10 mouse cellular contexts compared by ENCODE assay signal in the genomic region with DNA sequence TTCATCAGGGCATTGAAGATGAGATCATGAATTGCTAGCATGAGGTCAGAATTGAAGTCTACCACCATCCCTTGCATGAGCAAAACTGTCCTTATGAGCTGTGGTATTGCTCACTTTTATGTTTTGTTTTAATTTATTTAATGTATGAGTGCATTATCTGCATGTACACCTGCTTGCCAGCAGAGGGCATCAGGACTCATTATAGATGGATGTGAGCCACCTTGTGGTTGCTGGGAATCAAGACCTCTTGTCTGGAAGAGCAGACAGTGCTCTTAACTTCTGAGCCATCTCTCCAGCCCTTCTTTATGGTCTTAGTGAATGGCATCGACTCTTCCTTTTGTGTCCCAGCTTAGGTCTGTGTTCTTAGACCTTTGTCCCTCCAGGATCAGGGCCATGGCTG. TPM values are rescaled to one million over a fixed set of nuclear protein-coding genes. Genes with fewer than 3 reads are reported as not detected.
DNase-seq lines count a peak whose midpoint lies in the region; TF ChIP-seq lines count a peak whose summit lies in the region.
"Had no signal": no experiment of that assay in that cellular context is flagged by ENCODE, and none has a peak within 500 bp of the region (broad histone marks: within the 10 kb centered on the region; RNA-seq: fewer than 3 reads in every experiment).

No protein-coding gene starts in this region.

- peaks cover 25% of the 10 kb centered on the region for H3K36me3 ChIP-seq in spleen, adult 2 months (ENCODE audit: control insufficient read depth, insufficient read depth, low read length)
- peaks cover 49% of the 10 kb centered on the region for H3K36me3 ChIP-seq in small intestine, adult 2 months (ENCODE audit: control insufficient read depth, insufficient read depth, low read length)
- H3K36me3 ChIP-seq: heart, embryonic 13.5 days had no signal

- no peak overlapping the region for H3K27ac ChIP-seq in gastrocnemius, adult 2 months
- H3K27ac ChIP-seq in spleen, adult 2 months (ENCODE audit: insufficient read depth, low read length), result no peak overlapping the region
- no peak overlapping the region for H3K27ac ChIP-seq in bone marrow, adult 2 months (ENCODE audit: control insufficient read depth, insufficient read depth, low read depth, low read length, poor library complexity)
- H3K27ac ChIP-seq in small intestine, adult 2 months (ENCODE audit: insufficient read depth, low read depth, low read length), result no peak overlapping the region
- H3K27ac ChIP-seq: heart, embryonic 13.5 days had no signal

- no peak overlapping the region for H3K4me3 ChIP-seq in gastrocnemius, adult 2 months
- H3K4me3 ChIP-seq in spleen, adult 2 months (ENCODE audit: extremely low read depth, insufficient read depth, insufficient read length), result no peak overlapping the region
- H3K4me3 ChIP-seq in bone marrow, adult 2 months (replicated peaks; ENCODE audit: control insufficient read depth, low read depth, low read length), result no peak overlapping the region
- H3K4me3 ChIP-seq in small intestine, adult 2 months (ENCODE audit: low read depth, low read length), result no peak overlapping the region
- H3K4me3 ChIP-seq: erythroblast, embryonic 14.5 days; heart, embryonic 13.5 days had no signal

- no peaks in the 10 kb centered on the region for H3K27me3 ChIP-seq in spleen, adult 2 months (ENCODE audit: control insufficient read depth, insufficient read depth, low read length)
- no peaks in the 10 kb centered on the region for H3K27me3 ChIP-seq in small intestine, adult 2 months (ENCODE audit: control insufficient read depth, insufficient read depth, low read length)

- H3K4me1 ChIP-seq in spleen, adult 2 months (ENCODE audit: control insufficient read depth, insufficient read depth, insufficient read length), result peaks cover 11% of the 10 kb centered on the region; the same call in 1 of the 2 replicates
- H3K4me1 ChIP-seq in bone marrow, adult 2 months (ENCODE audit: control insufficient read depth, insufficient read depth, low read length), result peaks cover 7% of the 10 kb centered on the region
- 0 out of 2 replicates have a peak, but pooled peaks cover 3% of the 10 kb centered on the region for H3K4me1 ChIP-seq in small intestine, adult 2 months (ENCODE audit: control insufficient read depth, insufficient read depth, insufficient read length, low read length)

- no peak for TF ChIP-seq POLR2A in spleen, adult 2 months (IDR thresholded peaks at IDR 0.05; ENCODE audit: low read depth, low read length)
- no peak for TF ChIP-seq POLR2A in bone marrow, adult 2 months (IDR thresholded peaks at IDR 0.05; ENCODE audit: borderline replicate concordance, control insufficient read depth, low read depth, low read length)
- TF ChIP-seq POLR2A in small intestine, adult 2 months (IDR thresholded peaks at IDR 0.05; ENCODE audit: low read depth, low read length), result no peak

- WGBS in spleen, adult 2 months, result 94% methylated on average over 1 of the region's 1 CpGs
- WGBS in bone marrow, adult 2 months, result 87% methylated on average over 1 of the region's 1 CpGs
- WGBS in small intestine, adult 2 months, result 93% methylated on average over 1 of the region's 1 CpGs

- intact Hi-C loops in gastrocnemius, adult 2 months (cut with DNase I), result no loop called here
- intact Hi-C loops in left cerebral cortex, postnatal 14 days (cut with DNase I), result no loop called here

- no peak for DNase-seq in gastrocnemius, adult 2 months
- no peak for DNase-seq in gastrocnemius, postnatal 10 days
- DNase-seq in spleen, adult 2 months (ENCODE audit: low read depth in 1 of 2, low spot score in 2 of 2), result no peak
- no peak for DNase-seq in spleen, postnatal 36 days (ENCODE audit: low spot score in 2 of 2)
- no peak for DNase-seq in left cerebral cortex, postnatal 14 days (ENCODE audit: low spot score in 2 of 2)
- no peak for DNase-seq in retina, postnatal 1 day

- TF ChIP-seq CTCF in gastrocnemius, adult 2 months (IDR thresholded peaks at IDR 0.05), result peak; percentile 51
- TF ChIP-seq CTCF in spleen, adult 2 months (IDR thresholded peaks at IDR 0.05; ENCODE audit: extremely low read depth, insufficient read depth, insufficient read length, insufficient replicate concordance), result peak; percentile 52; the same call in 1 of the 2 replicates
- TF ChIP-seq CTCF in bone marrow, adult 2 months (IDR thresholded peaks at IDR 0.05; ENCODE audit: control insufficient read depth, insufficient read depth, low read length), result peak; percentile 54
- peak; percentile 38; the same call in 1 of the 2 replicates for TF ChIP-seq CTCF in small intestine, adult 2 months (IDR thresholded peaks at IDR 0.05; ENCODE audit: extremely low read depth, insufficient read length, insufficient replicate concordance, low read depth, low read length)

RNA-seq across cellular contexts. Expression of gene Ttc7, which starts 39.0 kb away (rescaled TPM):
- total RNA-seq in gastrocnemius, adult 2 months (2021), result 10 to 100 TPM in 1 of 2 experiments, 1 to 10 TPM in 1; 8.9 to 15.9 TPM
- total RNA-seq in gastrocnemius, postnatal 10 days (2021), result 10 to 100 TPM; 16.6 to 17.7 TPM
- 88.6 and 234 TPM in 2 replicates for polyA plus RNA-seq in spleen, adult 2 months (2012; rRNA removed)
- 37.3 and 77.9 TPM in 2 replicates for polyA plus RNA-seq in bone marrow, adult 2 months (2011; ENCODE audit: insufficient read depth, insufficient read length, low replicate concordance, missing spikeins)
- polyA plus RNA-seq in small intestine, adult 2 months (2012; rRNA removed), result 195 and 289 TPM in 2 replicates
- 1 to 10 TPM; 7.2 to 7.4 TPM for total RNA-seq in left cerebral cortex, postnatal 14 days (2021)

RNA-seq across cellular contexts. Expression of gene Mcfd2, which starts 55.9 kb away (rescaled TPM):
- total RNA-seq in gastrocnemius, adult 2 months (2021), result 10 to 100 TPM; 23.7 to 29.7 TPM
- 10 to 100 TPM; 22.9 to 26.3 TPM for total RNA-seq in gastrocnemius, postnatal 10 days (2021)
- polyA plus RNA-seq in spleen, adult 2 months (2012; rRNA removed), result 38.5 and 47.0 TPM in 2 replicates
- polyA plus RNA-seq in bone marrow, adult 2 months (2011; ENCODE audit: insufficient read depth, insufficient read length, low replicate concordance, missing spikeins), result 10.4 and 15.7 TPM in 2 replicates
- polyA plus RNA-seq in small intestine, adult 2 months (2012; rRNA removed), result 139 and 169 TPM in 2 replicates
- 10 to 100 TPM; 39.1 to 40.3 TPM for total RNA-seq in left cerebral cortex, postnatal 14 days (2021)
